Mouse (Mus musculus): ENCODE measurements around the gene Kctd17.

DNA sequence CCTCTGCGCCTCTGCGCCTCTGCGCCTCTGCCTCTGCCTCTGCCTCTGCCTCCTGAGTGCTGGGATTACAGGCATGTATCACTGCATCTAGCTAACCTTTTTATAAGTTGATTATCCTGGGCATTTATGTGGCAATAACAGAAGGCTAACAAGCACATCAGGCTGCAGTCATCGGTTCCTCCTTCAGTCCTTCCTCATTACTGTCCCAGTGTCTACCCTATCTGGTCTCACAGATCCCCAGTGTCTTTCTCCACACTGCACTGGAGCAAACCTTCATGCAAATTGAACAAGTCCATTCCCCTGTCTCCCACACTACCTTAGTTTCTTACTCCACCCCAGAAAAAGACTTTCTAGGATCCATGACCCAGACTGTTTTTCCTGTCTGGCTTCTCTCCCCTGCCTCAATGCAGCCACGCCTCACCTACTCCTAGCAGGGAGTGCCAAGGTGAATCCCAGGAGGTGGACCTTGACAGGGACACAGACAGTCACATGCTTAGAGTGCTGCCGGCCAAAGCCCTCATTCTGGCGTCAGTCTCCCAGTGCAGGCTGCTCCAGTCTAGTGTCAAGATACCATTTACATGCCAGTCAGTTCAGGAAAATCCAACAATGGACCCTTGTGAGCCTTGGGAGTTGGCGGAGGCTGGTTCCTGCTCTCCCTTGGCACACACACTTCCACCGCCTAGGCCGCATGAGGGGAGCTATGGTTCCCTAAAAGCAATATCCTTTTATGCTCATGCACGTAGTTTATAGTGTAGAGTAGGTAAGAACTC lies 44.7 kb upstream of the Kctd17 start:
- TF ChIP-seq CTCF (IDR thresholded peaks at IDR 0.05; ENCODE audit: insufficient read depth, low read depth, low read length) (no peak), POLR2A (IDR thresholded peaks at IDR 0.05; ENCODE audit: insufficient read depth, low read depth, low read length) (no peak)

Measured in olfactory bulb, adult 2 months (tissue).